Mouse (Mus musculus) erythroid progenitor cell, adult 5-6 weeks (primary cell): ENCODE measurements at regions not wholly inside any gene's neighbourhood (a gene's known extent, or its start where the extent isn't known, plus 50 kb on each side); places are given as distances from the start of the nearest gene placed in this dataset.

Experiments used
- ATAC-seq: replicated peaks from 2 replicates; pipeline ENCODE4 v1.8.0; 2016; ENCODE audit warnings: moderate number of reproducible peaks, mild to moderate bottlenecking, moderate TSS enrichment, inconsistent platforms; ENCODE audit not compliant: poor library complexity, low FRiP score, severe bottlenecking

DNA sequence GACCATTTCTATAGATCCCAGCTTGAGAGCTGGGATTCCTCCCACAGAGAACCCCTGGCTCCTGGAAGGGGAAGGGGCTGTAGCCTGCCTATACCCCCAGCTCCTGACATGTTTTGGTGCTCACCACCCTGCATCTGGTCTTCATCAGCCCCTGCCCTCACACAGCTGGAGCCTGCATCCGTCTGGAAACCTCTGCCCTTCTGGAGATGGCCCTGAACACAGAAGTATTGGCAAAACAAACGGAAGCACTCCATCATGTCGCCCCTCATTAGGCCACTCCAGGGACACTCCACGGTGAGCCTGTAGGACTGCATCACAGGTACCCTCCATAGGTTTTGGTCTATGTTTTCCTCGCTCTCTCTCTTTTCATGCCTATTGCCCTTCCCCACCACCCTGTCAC is 231.3 kb downstream of the Rybp start:
- no peak for ATAC-seq

DNA sequence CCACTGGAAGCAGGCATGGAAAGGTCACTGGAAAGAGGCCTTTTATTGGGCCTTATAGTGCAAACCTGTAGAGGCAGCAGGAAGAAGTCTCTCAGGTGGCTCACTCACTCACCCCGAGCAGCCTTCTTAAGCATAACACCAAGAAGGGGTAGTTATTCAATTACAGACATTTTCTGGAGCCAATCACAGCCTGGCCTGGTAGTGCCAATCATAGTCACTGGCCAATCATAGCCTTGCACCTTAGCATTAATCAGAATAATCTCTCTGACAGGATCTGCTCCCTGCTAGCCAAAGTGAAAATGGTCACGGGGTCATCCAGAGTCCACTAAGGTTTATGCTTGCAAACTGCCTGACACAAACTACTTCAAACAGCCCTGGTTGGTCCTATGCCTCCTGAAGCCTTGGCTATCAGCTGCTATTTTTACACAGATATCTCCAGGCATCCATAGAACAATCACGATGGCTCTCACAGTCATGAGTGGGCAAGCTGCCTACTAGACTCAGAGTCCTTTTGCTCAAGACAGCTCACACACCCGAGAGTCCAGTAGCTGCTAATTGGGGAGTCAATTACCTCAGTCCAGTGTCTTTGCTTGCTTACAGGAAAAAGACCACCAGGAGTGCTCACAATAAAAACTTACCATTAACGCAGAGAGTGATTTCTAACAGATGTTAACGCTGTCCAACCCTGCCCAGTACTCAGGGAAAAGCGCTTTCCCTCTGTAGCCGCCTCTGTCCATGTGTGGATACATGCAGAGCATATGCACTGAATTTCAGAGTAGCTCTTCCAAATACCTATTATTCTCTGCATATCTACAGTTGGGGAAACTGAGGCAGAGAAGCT is 234.1 kb downstream of the Rybp start:
- ATAC-seq = no peak

DNA sequence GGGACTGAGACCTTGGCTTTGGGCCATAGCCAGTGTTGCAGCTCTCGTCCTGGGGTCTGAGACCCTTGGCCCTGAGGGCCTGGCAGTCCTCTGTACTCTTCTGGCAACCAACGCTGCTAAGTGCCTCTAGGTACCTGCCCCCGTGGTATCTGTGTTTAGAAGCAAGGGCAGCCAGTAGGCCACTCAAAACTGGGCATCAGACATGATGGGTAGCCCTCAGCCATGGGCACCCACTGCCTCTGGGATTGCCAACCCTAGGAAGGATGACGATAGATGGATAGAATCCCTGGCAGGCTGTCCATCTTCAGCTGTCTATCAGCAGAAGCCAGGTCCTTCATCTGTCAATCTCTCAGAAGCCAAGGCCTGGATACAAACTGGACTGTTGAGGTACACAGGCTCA is 234.9 kb downstream of the Rybp start:
- ATAC-seq = no peak

GRCm38 (mm10) chr6:100049036-100049435 is 238.2 kb downstream of the Rybp start:
- no peak for ATAC-seq

DNA sequence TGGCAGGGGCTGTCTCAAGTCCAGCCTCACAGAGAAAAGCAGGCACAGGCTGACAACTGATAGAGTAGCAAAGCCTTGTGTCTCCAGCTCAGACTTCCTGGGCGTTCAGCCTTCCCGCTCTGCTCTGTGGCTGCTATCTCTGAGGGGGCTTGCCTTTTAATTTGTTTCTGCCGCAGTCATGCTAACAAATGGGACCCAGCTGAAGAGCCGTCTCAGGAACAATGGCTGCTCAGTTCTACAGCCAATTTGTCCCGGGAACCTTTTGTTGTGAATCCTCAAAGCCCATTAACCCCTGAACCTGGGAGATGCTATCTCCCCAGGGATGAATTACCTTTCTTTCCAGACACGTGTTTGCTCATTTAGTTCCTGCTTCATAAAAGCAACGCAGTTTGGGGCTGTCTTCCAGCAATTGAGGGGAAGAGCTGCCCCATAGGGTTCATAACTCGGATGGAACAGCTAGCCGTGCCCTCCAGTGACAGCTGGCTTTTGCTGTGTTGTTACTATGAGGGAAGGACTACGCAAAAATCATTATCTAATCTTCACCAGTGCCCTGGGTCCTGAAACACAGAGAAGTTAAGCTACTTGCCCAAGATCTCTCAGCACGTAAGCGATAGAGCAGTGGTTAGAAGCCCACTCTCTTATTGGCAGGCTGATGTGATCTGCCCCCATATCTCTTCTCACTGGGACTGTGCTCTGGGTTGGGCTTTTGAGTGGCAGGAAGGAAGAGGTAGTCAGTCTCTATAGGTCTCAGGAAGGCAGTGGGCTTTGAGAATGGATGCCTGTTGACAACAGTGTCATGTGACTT is 240.9 kb downstream of the Rybp start:
- ATAC-seq = no peak

GRCm38 (mm10) chr6:100045109-100045508 is 242.2 kb downstream of the Rybp start:
- ATAC-seq = no peak

DNA sequence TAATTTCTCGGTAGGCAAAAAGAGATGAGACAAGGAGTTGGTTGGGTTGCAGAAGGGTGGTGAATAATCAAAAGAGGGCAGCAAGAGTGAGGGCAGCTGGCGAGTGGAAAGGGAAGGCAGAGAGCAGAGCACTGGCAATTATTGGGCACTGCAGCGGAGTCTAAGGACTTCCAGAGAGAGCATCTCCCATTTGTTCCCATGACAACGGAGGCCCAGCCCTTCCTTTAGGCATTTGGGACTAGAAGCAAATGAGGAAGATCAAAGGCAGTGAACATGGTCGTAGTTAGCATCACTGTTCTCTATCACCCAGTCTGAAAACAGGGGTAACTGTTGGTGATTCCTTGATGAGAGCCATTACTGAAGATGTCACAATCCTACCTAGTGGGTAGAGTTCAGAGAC is 246.1 kb downstream of the Rybp start:
- no peak for ATAC-seq

GRCm38 (mm10) chr6:100040459-100040984 is 246.8 kb downstream of the Rybp start:
- no peak for ATAC-seq

DNA sequence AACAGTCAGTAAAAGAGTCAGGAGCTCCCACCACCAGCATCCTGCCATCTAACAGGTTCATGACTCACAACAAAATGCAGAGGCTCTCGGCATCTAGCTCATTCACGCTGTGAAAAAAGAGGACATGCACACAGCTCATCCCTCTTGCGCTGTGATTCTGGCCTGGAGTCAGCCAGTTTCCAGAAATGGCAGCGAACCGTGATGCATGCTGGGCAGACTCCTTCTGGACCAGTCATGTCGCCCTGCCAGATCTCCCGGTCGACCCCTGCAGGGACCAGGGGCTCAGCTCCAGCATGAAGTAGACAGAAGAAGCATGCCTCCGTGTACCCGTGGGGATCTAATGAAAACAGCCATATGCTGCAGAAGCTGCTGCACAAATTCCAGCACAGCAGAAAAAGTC is 254.6 kb downstream of the Rybp start:
- ATAC-seq = no peak

- ATAC-seq = no peak
Observed at GRCm38 (mm10) chr6:100030522-100030921, 256.8 kb downstream of the Rybp start.

DNA sequence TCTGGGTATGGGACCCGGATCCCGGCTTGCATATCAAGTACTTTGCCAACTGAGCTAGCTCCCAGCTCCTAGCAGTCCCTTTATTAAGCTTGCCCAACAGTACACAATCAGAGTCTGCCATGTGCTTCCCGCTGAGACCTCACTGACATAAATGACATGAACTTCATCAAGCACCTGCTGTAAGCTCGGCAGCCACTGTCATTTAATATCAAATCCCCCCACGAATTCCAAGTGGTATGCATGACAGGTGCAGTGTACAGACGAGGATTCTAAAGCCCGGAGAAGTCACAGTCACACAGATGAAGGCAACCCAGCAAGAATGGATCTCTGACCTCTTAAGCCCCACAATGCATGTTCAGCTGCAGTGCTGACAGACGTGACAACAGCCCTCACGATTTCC is 257.3 kb downstream of the Rybp start:
- no peak for ATAC-seq

DNA sequence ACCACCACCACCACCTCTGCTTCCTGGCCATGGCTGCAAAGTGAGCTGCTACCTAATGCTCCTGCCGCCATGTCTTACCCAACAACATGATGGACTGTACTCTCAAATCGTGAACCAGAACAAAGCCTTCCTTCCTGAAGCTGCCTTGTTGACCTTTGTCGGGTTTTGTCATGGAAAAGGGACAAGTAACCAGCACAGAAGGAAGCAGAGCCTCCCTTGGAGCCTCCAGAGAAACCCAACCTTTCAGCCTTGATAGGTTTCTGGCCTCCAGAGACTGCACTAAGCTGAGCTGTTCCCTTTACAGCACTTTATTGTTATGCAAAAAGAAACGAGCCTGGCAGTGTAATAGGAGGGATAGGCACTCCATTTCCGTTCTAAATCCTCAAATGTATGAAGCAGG is 259.8 kb downstream of the Rybp start:
- ATAC-seq = no peak

- no peak for ATAC-seq
Observed at GRCm38 (mm10) chr6:100025531-100025951, 261.7 kb downstream of the Rybp start.

- no peak for ATAC-seq
Observed at GRCm38 (mm10) chr6:100023434-100024095, 263.7 kb downstream of the Rybp start.

DNA sequence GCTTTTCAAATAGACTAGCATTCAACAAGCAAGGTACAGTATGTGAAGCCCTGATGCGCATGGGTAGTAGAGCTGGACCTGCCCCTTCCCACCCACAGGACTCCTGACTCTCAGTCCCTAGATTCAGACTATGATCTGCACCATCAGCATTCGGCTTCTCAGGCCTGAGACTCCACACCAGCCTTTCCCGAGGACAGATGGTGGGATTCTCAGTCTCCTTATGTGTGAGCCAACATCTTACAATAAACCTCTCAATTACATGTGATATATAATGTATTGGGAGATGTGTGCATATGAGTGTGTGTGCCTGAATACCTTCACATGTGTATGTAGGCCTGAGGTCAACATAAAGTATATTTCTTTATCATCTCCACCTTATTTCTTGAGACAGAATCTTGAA is 268.3 kb downstream of the Rybp start:
- ATAC-seq = no peak

GRCm38 (mm10) chr6:100013949-100014348 is 273.3 kb downstream of the Rybp start:
- no peak for ATAC-seq

DNA sequence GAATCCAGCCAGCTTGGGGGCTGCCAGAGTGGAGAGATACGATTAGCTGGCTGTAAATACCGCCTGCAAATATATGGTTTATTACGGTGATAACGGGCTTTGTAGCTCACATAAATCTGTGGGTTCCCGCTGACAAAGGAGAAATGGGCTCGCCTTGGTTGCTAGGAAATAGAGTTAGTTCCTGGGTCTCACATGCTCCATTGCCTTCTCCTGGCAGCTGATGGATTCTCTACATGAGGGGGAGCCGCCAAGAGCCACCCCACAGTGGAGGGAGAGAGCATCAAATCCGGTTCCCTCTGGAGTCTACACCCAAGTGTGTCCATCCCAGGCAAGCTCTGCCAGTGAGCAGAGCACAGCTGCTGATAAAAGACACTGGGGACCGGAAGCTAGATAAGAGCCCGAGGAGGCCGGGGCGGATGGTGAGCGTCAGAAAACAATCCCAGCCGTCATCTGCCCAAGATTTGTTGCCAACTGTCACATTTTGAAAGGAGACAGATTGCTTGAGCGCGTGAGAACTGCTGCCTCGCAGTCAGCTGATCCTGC is 275.7 kb downstream of the Rybp start:
- no peak for ATAC-seq

GRCm38 (mm10) chr6:100010954-100011481 is 276.3 kb downstream of the Rybp start:
- no peak for ATAC-seq

DNA sequence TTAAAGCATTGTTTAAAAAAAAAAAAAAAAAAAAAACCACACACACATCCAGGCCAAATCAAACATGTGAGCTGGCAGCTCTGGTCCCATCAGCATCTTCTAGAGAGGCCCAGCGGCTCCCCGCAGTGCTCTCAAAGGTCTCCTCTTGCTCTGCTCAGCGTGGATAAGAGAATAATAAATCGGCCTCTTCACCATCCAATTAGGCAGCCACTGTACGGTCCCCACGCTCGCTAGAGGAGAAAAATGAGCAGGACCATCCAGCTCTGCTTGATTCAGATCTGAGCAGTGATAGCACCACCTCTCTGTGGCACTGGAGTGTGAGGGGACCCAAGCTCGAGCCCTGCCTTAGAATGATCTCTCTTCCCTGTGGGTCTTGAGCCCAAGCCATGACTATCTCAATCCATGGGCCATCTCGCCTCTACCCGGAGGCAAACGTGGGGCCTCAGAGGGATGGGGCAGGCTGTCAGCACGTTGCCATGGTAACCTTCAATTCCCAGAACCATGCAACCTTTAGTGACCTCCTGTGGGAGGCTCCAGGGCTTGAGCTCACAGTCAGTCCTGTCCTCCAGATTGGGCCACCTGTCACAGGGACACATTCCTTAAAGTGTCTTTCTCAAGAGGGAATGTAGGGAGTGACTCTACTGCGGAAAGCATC is 273.6 kb upstream of the Prok2 start:
- ATAC-seq = no peak
